Mouse (Mus musculus): ENCODE measurements around the gene Kcnh2. TPM values are rescaled to one million over a fixed set of nuclear protein-coding genes. Genes with fewer than 3 reads are reported as not detected.

Kcnh2 gene
- polyA plus RNA-seq, 1 experiment from 2014 or later: 2.7 TPM

GRCm38 (mm10) chr5:24326166-24326841 is 25.1 kb downstream of the Kcnh2 start:
- Histone ChIP-seq H3K27me3 (peaks cover 54% of the 10 kb centered on the region), H3K4me1 (peaks cover 43% of the 10 kb centered on the region), H3K4me2 (replicated peaks) (no peak overlapping the region), H3K4me3 (no peak overlapping the region), H3K27ac (no peak overlapping the region), H3K9ac (no peak overlapping the region), H3K9me3 (no peaks in the 10 kb centered on the region), H3K36me3 (no peaks in the 10 kb centered on the region)
- 88% methylated on average over 15 of the region's 15 CpGs for WGBS
- ATAC-seq (ENCODE audit: low FRiP score, low read depth): no peak

- H3K9ac ChIP-seq: no peak overlapping the region
- WGBS: 25% methylated on average over 14 of the region's 14 CpGs
Measured at GRCm38 (mm10) chr5:24325251-24325650, 26.2 kb downstream of the Kcnh2 start.

GRCm38 (mm10) chr5:24321711-24322682 is 29.4 kb downstream of the Kcnh2 start:
- Histone ChIP-seq H3K9me3 (no peaks in the 10 kb centered on the region), H3K4me2 (replicated peaks) (0 out of 2 replicates have a peak overlapping the region, but pooled peaks have one; percentile 16), H3K4me1 (peaks cover 35% of the 10 kb centered on the region), H3K4me3 (no peak overlapping the region), H3K27ac (no peak overlapping the region), H3K9ac (no peak overlapping the region; the same call in 1 of the 2 replicates), H3K27me3 (peaks cover 51% of the 10 kb centered on the region), H3K36me3 (no peaks in the 10 kb centered on the region)
- 19% methylated on average over 22 of the region's 22 CpGs for WGBS
- ATAC-seq (ENCODE audit: low FRiP score, low read depth): no peak; the same call in 1 of the 2 replicates

More at GRCm38 (mm10) chr5:24325251-24325650, 26.2 kb downstream of the Kcnh2 start:
- Histone ChIP-seq H3K27ac (no peak overlapping the region), H3K4me2 (replicated peaks) (peak overlapping the region; percentile 32), H3K36me3 (no peaks in the 10 kb centered on the region), H3K4me3 (no peak overlapping the region), H3K9me3 (no peaks in the 10 kb centered on the region), H3K27me3 (peaks cover 55% of the 10 kb centered on the region), H3K4me1 (peaks cover 50% of the 10 kb centered on the region)
- ATAC-seq (ENCODE audit: low FRiP score, low read depth): no peak

GRCm38 (mm10) chr5:24320894-24321293 is 30.5 kb downstream of the Kcnh2 start:
- Histone ChIP-seq H3K27me3 (peaks cover 42% of the 10 kb centered on the region), H3K27ac (no peak overlapping the region), H3K9me3 (no peaks in the 10 kb centered on the region), H3K4me2 (replicated peaks) (peak overlapping the region; percentile 51), H3K4me1 (peaks cover 35% of the 10 kb centered on the region), H3K9ac (no peak overlapping the region), H3K4me3 (no peak overlapping the region), H3K36me3 (no peaks in the 10 kb centered on the region)
- 49% methylated on average over 5 of the region's 5 CpGs for WGBS
- ATAC-seq (ENCODE audit: low FRiP score, low read depth): no peak

- peak overlapping the region; percentile 27 for H3K4me3 ChIP-seq
- ATAC-seq (ENCODE audit: low FRiP score, low read depth): no peak
- peaks cover 32% of the 10 kb centered on the region for H3K4me1 ChIP-seq
- no peaks in the 10 kb centered on the region for H3K36me3 ChIP-seq
- peaks cover 37% of the 10 kb centered on the region for H3K27me3 ChIP-seq
- peak overlapping the region; percentile 45; the same call in 1 of the 2 replicates for H3K9ac ChIP-seq
- no peak overlapping the region for H3K27ac ChIP-seq
- H3K9me3 ChIP-seq: no peaks in the 10 kb centered on the region
- peak overlapping the region; percentile 51 for H3K4me2 ChIP-seq (replicated peaks)
- 43% methylated on average over 6 of the region's 6 CpGs for WGBS
Measured at GRCm38 (mm10) chr5:24320467-24320813, 31.0 kb downstream of the Kcnh2 start.

GRCm38 (mm10) chr5:24319776-24320466 is 31.5 kb downstream of the Kcnh2 start:
- H3K27ac ChIP-seq: no peak overlapping the region
- H3K4me2 ChIP-seq (replicated peaks): peak overlapping the region; percentile 51
- H3K4me3 ChIP-seq: peak overlapping the region; percentile 27
- WGBS: 11% methylated on average over 13 of the region's 13 CpGs
- H3K27me3 ChIP-seq: peaks cover 32% of the 10 kb centered on the region
- H3K9me3 ChIP-seq: no peaks in the 10 kb centered on the region
- H3K4me1 ChIP-seq: peaks cover 29% of the 10 kb centered on the region
- no peaks in the 10 kb centered on the region for H3K36me3 ChIP-seq
- H3K9ac ChIP-seq: peak overlapping the region; percentile 53
- 0 out of 2 replicates have a peak, but pooled peaks have one; percentile 46 for ATAC-seq (ENCODE audit: low FRiP score, low read depth)

GRCm38 (mm10) chr5:24309223-24309622 is 42.2 kb downstream of the Kcnh2 start:
- Histone ChIP-seq H3K9me3 (peaks cover 8% of the 10 kb centered on the region), H3K27me3 (no peaks in the 10 kb centered on the region), H3K4me3 (no peak overlapping the region), H3K9ac (no peak overlapping the region), H3K36me3 (no peaks in the 10 kb centered on the region), H3K27ac (no peak overlapping the region), H3K4me2 (replicated peaks) (no peak overlapping the region), H3K4me1 (0 out of 2 replicates have a peak, but pooled peaks cover 3% of the 10 kb centered on the region)
- 88% methylated on average over 2 of the region's 2 CpGs for WGBS
- ATAC-seq (ENCODE audit: low FRiP score, low read depth): no peak

GRCm38 (mm10) chr5:24308621-24309020 is 42.8 kb downstream of the Kcnh2 start:
- ATAC-seq (ENCODE audit: low FRiP score, low read depth): no peak
- Histone ChIP-seq H3K27me3 (no peaks in the 10 kb centered on the region), H3K4me3 (no peak overlapping the region), H3K27ac (no peak overlapping the region), H3K4me1 (0 out of 2 replicates have a peak, but pooled peaks cover 3% of the 10 kb centered on the region), H3K9ac (no peak overlapping the region), H3K9me3 (0 out of 2 replicates have a peak, but pooled peaks cover 3% of the 10 kb centered on the region), H3K4me2 (replicated peaks) (no peak overlapping the region), H3K36me3 (no peaks in the 10 kb centered on the region)
- 75% methylated on average over 7 of the region's 7 CpGs for WGBS

- Histone ChIP-seq H3K27me3 (no peaks in the 10 kb centered on the region), H3K9me3 (0 out of 2 replicates have a peak, but pooled peaks cover 3% of the 10 kb centered on the region), H3K4me3 (no peak overlapping the region), H3K27ac (no peak overlapping the region), H3K4me2 (replicated peaks) (no peak overlapping the region), H3K9ac (no peak overlapping the region), H3K36me3 (no peaks in the 10 kb centered on the region), H3K4me1 (0 out of 2 replicates have a peak, but pooled peaks cover 3% of the 10 kb centered on the region)
- no peak for ATAC-seq (ENCODE audit: low FRiP score, low read depth)
- WGBS: 41% methylated on average over 5 of the region's 5 CpGs
Measured at GRCm38 (mm10) chr5:24307118-24307777, 44.2 kb downstream of the Kcnh2 start.

- no peak overlapping the region for H3K4me2 ChIP-seq (replicated peaks)
- no peaks in the 10 kb centered on the region for H3K27me3 ChIP-seq
- no peak for ATAC-seq (ENCODE audit: low FRiP score, low read depth)
- WGBS: 63% methylated on average over 3 of the region's 3 CpGs
- H3K9ac ChIP-seq: no peak overlapping the region
- no peaks in the 10 kb centered on the region for H3K36me3 ChIP-seq
- no peak overlapping the region for H3K27ac ChIP-seq
- no peak overlapping the region for H3K4me3 ChIP-seq
- H3K9me3 ChIP-seq: 0 out of 2 replicates have a peak, but pooled peaks cover 3% of the 10 kb centered on the region
- 0 out of 2 replicates have a peak, but pooled peaks cover 3% of the 10 kb centered on the region for H3K4me1 ChIP-seq
Measured at GRCm38 (mm10) chr5:24303199-24303598, 48.2 kb downstream of the Kcnh2 start.

Data from limb, embryonic 13.5 days (tissue).